Mouse (Mus musculus) right cerebral cortex, adult 2 months (tissue): ENCODE data around the gene Prkn.

Experiments
- DNase-seq, 2 experiments: peaks; one replicate each; pipeline ENCODE4 v3.0.0; 2021 to 2022; ENCODE audit warnings: low spot score in 2 of 2

Prkn gene

GRCm38 (mm10) chr17:11912136-11912535 lies 1072.0 kb downstream of the Prkn start:
- DNase-seq, result no peak

GRCm38 (mm10) chr17:11912872-11913365 lies 1072.7 kb downstream of the Prkn start:
- peak; percentile 36 to 41 for DNase-seq

GRCm38 (mm10) chr17:11913620-11914019 lies 1073.4 kb downstream of the Prkn start:
- no peak for DNase-seq

GRCm38 (mm10) chr17:11914451-11914850 lies 1074.3 kb downstream of the Prkn start:
- DNase-seq, result no peak

GRCm38 (mm10) chr17:11918123-11918801 lies 1078.1 kb downstream of the Prkn start:
- DNase-seq, result peak; percentile 65 to 66

- DNase-seq, result no peak
Measured at GRCm38 (mm10) chr17:11919581-11919980, 1079.4 kb downstream of the Prkn start.

GRCm38 (mm10) chr17:11921026-11921425 lies 1080.8 kb downstream of the Prkn start:
- DNase-seq, result peak; percentile 66 to 76

DNA sequence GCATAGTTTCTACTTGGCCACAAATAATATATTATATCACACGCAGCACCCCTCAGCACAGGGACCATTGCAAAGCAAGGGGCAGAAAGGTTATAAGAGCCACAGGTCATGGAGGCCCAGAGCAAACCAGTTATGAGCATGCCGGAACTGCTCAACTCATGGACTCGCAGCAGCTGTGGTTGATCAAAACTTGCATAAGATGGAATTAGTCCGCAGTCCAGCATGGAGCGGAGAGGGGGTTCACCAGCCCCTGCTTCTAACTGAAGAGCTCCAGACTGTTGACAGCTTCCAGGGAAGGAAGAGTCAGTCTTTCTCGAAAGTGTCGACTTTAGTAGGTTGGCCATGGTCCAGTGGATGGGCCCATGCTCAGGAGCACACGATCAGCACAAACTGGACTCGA lies 1083.8 kb downstream of the Prkn start:
- DNase-seq, result no peak

DNA sequence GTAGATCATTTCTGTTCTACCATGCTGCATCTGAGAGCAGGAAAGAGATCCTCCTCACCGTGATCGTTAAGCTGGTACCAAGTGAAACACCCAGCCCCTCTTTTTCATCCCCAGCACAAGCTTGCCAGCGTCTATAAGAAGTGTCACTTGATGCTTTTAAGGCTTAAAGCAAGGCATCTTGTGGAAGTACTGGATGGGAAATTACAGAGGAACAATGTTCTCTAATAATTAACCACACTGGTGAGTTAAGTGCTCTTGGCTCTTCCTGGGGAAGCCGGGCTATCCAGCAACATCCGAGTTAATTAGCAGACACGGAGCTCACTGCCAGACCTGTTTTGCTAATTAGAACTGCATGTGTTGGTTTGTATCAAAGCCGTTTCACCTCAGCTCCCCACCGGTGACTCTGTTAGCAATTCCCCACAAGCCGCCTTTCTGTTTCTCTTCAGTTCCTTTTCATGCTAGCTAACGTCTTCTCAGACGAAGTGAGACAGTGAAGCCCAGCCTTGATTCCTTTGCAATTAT lies 1086.7 kb downstream of the Prkn start:
- no peak for DNase-seq

DNA sequence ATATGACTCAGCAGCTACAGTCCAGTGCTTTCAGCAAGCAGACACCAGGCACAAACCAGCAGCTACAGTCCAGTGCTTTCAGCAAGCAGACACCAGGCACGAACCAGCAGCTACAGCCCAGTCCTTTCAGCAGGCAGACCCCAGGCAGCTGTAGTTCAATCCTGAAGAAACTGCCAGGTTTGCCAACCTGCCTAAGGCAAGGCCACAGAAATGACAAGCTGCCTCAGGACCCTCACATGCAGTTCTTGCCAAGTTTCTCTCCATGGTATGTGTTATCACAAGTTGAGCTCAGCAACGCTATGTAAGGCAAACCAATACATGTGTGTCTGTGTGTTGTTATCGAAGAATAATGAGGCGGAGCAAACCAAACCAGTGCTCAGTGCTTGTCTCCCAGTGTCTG lies 1091.5 kb downstream of the Prkn start:
- DNase-seq, result no peak

GRCm38 (mm10) chr17:11933737-11934136 lies 1093.6 kb downstream of the Prkn start:
- DNase-seq, result peak in 1 of 2 experiments; percentile 48

DNA sequence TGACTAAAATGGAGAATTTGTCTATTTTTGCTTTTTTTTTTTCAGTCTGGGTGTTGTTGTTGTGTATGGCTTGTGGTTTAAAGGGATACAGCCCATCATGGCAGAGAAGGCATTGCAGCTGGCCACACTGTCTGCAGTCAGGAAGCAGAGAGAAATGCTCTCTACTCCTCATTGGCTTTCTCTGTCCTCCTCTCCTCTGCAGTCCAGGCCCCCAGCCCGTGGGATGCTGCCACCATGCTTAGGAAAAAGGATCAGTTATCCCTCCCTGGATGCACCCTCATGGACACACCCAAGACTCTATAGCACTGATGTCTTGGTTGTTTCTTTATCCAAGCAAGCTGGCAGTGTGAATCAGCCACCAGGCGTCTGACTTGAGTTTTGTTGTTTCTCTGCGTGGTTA lies 1107.3 kb downstream of the Prkn start:
- DNase-seq, result no peak

- peak; percentile 55 to 63 for DNase-seq
Measured at GRCm38 (mm10) chr17:11949551-11950197, 1109.5 kb downstream of the Prkn start.

DNA sequence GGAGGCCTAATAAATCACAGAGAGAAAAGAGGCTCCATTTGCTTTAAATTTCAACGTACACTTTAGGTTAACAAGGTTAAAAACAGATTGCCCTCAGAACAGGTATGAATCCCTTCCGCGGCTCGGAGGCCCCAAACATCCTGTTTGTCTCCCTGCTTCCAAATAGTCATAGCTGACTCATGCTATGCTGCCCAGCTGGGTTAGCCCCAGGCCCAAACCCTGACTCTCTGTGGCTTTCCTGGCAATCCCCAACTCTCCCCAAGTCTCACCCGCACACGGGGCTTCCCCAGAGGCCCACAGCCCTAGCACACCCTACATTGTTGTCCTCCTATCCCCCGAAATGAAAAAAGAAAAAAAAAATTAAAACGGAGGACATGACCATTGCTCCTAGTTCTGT lies 1110.0 kb downstream of the Prkn start:
- DNase-seq, result no peak

- DNase-seq, result no peak
Measured at GRCm38 (mm10) chr17:11955317-11955716, 1115.1 kb downstream of the Prkn start.

GRCm38 (mm10) chr17:11960492-11960891 lies 1120.3 kb downstream of the Prkn start:
- no peak for DNase-seq

GRCm38 (mm10) chr17:11962808-11963207 lies 1122.6 kb downstream of the Prkn start:
- peak; percentile 67 to 72 for DNase-seq

DNA sequence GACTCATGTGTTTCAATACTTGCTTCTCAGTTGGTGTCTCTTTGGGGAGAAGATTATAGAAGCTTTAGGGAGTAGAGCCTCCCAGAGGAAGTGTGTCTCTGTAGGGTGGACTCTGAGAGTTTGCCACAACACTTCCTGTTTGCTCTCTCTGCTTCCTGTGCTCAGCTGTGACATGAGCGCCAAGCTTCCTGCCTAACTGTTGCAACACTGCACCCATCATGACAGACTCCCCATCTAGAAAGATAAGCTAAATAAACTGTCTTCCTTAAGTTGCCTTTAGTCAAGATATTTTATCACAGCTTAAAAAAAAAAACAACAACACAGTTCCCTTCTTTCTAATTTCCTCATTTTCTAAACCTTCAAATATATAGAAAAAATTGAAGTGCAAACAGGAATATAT lies 1130.0 kb downstream of the Prkn start:
- DNase-seq, result no peak

GRCm38 (mm10) chr17:11972550-11972949 lies 1132.4 kb downstream of the Prkn start:
- DNase-seq, result peak; percentile 43 to 49

- no peak for DNase-seq
Measured at GRCm38 (mm10) chr17:11972969-11973787, 1133.0 kb downstream of the Prkn start.

- DNase-seq, result peak; percentile 69 to 73
Measured at GRCm38 (mm10) chr17:11975062-11975607, 1135.0 kb downstream of the Prkn start.
